Mouse (Mus musculus) urinary bladder, adult 2 months (tissue): ENCODE measurements around the gene Atp1a4. TPM values are rescaled to one million over a fixed set of nuclear protein-coding genes. Genes with fewer than 3 reads are reported as not detected.

Experiments
- DNase-seq: peaks from one replicate; pipeline ENCODE4 v3.0.0; 2022; ENCODE audit warnings: low spot score
- polyA plus RNA-seq: library from polyadenylated mRNA; depleted of rRNA; stranded (reverse); fragments of >200 nt; gene quantifications from 2 replicates; pipeline ENCODE4 v1.2.3, GENCODE M21; 2012; rRNA removed

Atp1a4 gene
- not detected in 2 replicates for polyA plus RNA-seq

- no peak for DNase-seq
Observed at GRCm38 (mm10) chr1:172258314-172258713, at the start of gene Atp1a4. Atp1a4 (minus strand) TSS chr1:172258414.

GRCm38 (mm10) chr1:172307936-172308335, 49.7 kb upstream of the Atp1a4 start:
- DNase-seq: no peak

GRCm38 (mm10) chr1:172306885-172307284, 48.7 kb upstream of the Atp1a4 start:
- no peak for DNase-seq

GRCm38 (mm10) chr1:172306196-172306595, 48.0 kb upstream of the Atp1a4 start:
- DNase-seq: no peak

GRCm38 (mm10) chr1:172305635-172306034, 47.4 kb upstream of the Atp1a4 start:
- DNase-seq: no peak

GRCm38 (mm10) chr1:172305153-172305552, 46.9 kb upstream of the Atp1a4 start:
- no peak for DNase-seq

GRCm38 (mm10) chr1:172304443-172304842, 46.2 kb upstream of the Atp1a4 start:
- no peak for DNase-seq

GRCm38 (mm10) chr1:172302851-172303250, 44.6 kb upstream of the Atp1a4 start:
- no peak for DNase-seq

GRCm38 (mm10) chr1:172302311-172302710, 44.1 kb upstream of the Atp1a4 start:
- no peak for DNase-seq

GRCm38 (mm10) chr1:172301180-172301579, 43.0 kb upstream of the Atp1a4 start:
- no peak for DNase-seq

GRCm38 (mm10) chr1:172300247-172300646, 42.0 kb upstream of the Atp1a4 start:
- DNase-seq: no peak

GRCm38 (mm10) chr1:172299528-172299927, 41.3 kb upstream of the Atp1a4 start:
- no peak for DNase-seq

GRCm38 (mm10) chr1:172297611-172298537, 39.7 kb upstream of the Atp1a4 start, which contains the start of gene Atp1a2:
Atp1a2 (minus strand) TSS chr1:172298064.
- DNase-seq: no peak

- DNase-seq: no peak
Observed at GRCm38 (mm10) chr1:172296816-172297510, 38.7 kb upstream of the Atp1a4 start.

GRCm38 (mm10) chr1:172295751-172296197, 37.6 kb upstream of the Atp1a4 start:
- no peak for DNase-seq

- DNase-seq: no peak
Observed at GRCm38 (mm10) chr1:172293449-172293848, 35.2 kb upstream of the Atp1a4 start.

GRCm38 (mm10) chr1:172292880-172293279, 34.7 kb upstream of the Atp1a4 start:
- DNase-seq: no peak

GRCm38 (mm10) chr1:172289617-172289946, 31.4 kb upstream of the Atp1a4 start:
- no peak for DNase-seq

- no peak for DNase-seq
Observed at GRCm38 (mm10) chr1:172288900-172289616, 30.8 kb upstream of the Atp1a4 start.

GRCm38 (mm10) chr1:172286740-172287139, 28.5 kb upstream of the Atp1a4 start:
- no peak for DNase-seq

GRCm38 (mm10) chr1:172284221-172284620, 26.0 kb upstream of the Atp1a4 start:
- no peak for DNase-seq

GRCm38 (mm10) chr1:172283073-172283472, 24.9 kb upstream of the Atp1a4 start:
- no peak for DNase-seq
